Mouse (Mus musculus): ENCODE measurements at regions not wholly inside any gene's neighbourhood (a gene's known extent, or its start where the extent isn't known, plus 50 kb on each side); places are given as distances from the start of the nearest gene placed in this dataset.

GRCm38 (mm10) chr15:62568788-62569713 lies 1275.9 kb downstream of the Gsdmc2 start:
- ATAC-seq (replicated peaks; ENCODE audit: low FRiP score, poor library complexity, severe bottlenecking), result no peak

DNA sequence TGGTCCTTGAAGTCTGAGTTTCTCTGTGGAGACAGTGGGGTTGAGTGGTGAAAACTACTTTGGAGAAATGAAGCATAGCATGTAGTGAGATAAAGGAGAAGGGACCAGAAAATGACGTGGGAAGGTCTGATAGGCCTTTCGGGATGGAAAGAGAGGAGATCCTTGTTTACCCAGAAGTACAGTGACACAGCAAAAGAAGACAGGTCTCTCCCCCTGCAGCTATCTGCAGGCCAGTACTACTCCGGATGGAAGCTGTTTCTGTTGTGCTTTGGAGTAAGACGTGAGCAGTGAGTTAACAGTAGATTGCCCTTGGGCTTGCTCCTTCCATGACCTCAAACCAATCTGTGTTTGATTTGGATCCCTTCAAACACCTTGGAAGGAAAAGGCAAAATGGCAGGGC lies 1277.5 kb downstream of the Gsdmc2 start:
- ATAC-seq (replicated peaks; ENCODE audit: low FRiP score, poor library complexity, severe bottlenecking), result no peak

GRCm38 (mm10) chr15:62566106-62566511 lies 1278.9 kb downstream of the Gsdmc2 start:
- ATAC-seq (replicated peaks; ENCODE audit: low FRiP score, poor library complexity, severe bottlenecking), result no peak

GRCm38 (mm10) chr15:62533233-62533632 lies 1311.7 kb downstream of the Gsdmc2 start:
- ATAC-seq (replicated peaks; ENCODE audit: low FRiP score, poor library complexity, severe bottlenecking), result no peak

DNA sequence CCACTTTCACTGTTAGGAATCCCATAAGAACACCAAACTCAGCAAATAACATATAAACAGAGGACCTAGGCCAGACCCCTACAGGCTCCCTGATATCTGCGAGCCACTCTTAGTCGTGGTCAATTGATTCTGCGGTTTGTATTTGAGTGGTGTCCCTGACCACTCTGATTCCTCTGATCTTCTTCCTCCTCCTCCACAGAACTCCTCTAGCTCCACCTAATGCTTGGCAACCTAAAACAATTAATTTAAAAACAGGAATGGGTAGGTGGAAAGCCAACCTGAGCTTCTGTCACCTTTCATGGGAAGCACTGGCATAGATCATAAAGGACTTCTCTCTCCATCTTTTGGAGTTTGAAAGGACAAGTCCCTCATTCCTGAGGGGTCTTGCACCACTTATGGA lies 1316.0 kb downstream of the Gsdmc2 start:
- ATAC-seq (replicated peaks; ENCODE audit: low FRiP score, poor library complexity, severe bottlenecking), result no peak

- ATAC-seq (replicated peaks; ENCODE audit: low FRiP score, poor library complexity, severe bottlenecking), result no peak
These were observed 1320.3 kb downstream of the Gsdmc2 start for GRCm38 (mm10) chr15:62524628-62525027.

DNA sequence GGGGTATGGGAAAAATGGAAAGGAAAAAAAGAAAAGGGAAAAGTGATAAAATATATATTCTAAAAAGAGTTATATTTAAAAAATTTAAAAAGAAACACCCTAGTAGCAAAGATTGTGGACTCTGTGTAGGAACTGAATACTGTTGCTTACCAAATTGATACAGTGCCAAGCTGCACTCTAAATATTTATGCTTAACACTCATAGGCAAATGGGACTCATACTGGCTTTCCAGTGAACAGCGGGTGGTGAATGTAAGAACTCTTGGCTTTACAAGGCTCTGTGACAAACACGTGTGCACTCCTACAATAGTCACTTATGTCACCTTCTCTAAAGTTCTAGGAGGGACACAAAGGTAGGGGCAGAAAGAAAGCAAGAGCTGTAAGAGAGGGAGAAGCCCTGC lies 1320.8 kb downstream of the Gsdmc2 start:
- no peak for ATAC-seq (replicated peaks; ENCODE audit: low FRiP score, poor library complexity, severe bottlenecking)

- ATAC-seq (replicated peaks; ENCODE audit: low FRiP score, poor library complexity, severe bottlenecking), result no peak
These were observed 1331.5 kb downstream of the Gsdmc2 start for GRCm38 (mm10) chr15:62513462-62513861.

DNA sequence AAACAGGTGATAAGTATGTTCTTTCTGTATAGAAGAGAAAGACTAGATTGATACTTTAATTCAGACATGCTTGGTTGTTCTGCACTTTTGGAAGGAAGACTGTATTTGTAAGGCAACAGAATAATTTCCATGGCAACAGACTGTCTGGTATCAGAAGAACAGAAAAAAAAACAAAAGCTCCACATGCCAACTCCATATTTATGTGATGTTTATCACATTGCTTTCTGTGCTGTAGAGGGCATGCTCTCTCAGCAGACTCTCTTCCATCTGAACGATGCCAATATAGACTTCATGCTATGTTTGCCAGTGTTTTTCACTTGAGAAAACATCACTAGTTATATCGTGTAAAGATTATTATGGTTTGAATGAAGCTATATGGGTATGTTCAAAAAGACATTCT lies 1333.5 kb downstream of the Gsdmc2 start:
- no peak for ATAC-seq (replicated peaks; ENCODE audit: low FRiP score, poor library complexity, severe bottlenecking)

GRCm38 (mm10) chr15:62503866-62504265 lies 1341.1 kb downstream of the Gsdmc2 start:
- ATAC-seq (replicated peaks; ENCODE audit: low FRiP score, poor library complexity, severe bottlenecking), result no peak

DNA sequence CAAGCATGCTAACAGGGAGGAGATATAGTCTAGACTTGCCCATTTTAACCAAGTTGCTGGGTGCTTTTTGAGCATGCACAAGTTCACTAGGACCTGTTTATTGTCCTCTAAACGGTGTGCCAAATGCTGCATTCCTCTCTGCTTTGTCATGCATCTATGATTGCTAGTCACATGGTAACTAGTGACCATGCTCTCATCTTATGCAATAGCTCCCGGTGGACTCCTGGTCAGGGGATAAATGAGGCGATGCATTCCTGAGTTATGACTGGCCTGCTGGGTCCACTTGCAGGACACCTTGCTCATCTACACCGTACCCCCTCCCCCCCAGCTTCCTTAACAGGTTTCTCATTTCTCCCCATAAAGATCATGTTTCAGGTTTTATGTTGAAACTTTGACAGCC lies 1344.0 kb downstream of the Gsdmc2 start:
- ATAC-seq (replicated peaks; ENCODE audit: low FRiP score, poor library complexity, severe bottlenecking), result no peak

DNA sequence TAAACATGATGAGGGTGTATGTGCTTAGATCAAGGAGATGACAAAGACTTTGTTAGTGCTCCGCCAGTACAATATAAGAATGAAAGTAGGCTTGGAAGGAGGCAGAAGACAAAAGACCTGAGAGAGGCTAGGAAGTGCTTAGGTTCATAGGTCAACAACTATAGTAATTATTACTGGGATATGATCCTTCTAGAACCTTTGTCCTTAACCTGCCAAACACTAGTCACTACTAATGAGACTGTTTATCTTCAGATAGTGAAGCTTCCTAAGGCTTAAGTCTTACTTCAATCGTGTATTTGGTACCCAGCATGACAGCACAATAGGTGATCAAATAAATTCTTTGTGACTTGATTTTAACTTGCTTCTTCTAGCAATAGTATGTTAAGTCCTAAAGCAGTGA lies 1344.5 kb downstream of the Gsdmc2 start:
- ATAC-seq (replicated peaks; ENCODE audit: low FRiP score, poor library complexity, severe bottlenecking), result no peak

DNA sequence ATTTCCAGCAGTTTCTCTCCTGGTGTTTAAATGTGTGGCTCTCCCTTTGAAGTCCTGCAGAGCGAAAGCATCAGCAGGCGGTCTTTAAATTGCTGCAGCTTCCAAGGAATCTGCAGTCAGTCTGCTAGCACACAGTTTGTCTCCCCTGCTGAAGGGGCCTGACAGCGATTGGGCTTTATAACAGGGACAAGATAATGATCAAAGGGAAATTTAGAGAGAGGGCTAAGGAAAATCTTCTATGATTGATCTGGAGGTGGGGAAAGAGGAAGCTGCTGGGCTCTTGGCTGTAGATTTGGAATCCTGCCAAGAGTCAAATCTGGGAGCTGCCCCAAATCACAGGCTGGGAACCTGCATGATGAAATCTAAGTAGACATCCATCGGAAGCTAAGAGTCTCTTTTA lies 1348.8 kb downstream of the Gsdmc2 start:
- no peak for ATAC-seq (replicated peaks; ENCODE audit: low FRiP score, poor library complexity, severe bottlenecking)

DNA sequence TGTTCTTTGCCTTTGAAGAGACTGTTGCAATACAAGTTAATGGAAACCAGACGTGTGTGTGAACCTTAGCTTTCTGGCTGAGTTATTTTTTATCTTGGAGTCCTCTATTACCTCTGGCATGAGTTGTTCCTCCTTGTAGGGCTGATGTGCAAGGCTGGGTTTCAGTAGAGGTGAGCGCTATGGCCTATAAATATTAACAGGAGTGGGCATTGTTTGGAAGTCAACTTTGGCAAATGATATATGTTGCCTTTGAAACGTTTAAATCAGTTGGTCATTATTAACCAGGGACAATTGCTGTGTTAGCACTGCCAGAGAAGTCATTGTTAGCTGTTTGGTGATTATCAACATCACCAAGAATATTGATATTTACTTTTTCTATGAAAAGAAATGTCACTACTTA lies 1352.6 kb downstream of the Gsdmc2 start:
- ATAC-seq (replicated peaks; ENCODE audit: low FRiP score, poor library complexity, severe bottlenecking), result no peak

- no peak for ATAC-seq (replicated peaks; ENCODE audit: low FRiP score, poor library complexity, severe bottlenecking)
These were observed 1354.4 kb downstream of the Gsdmc2 start for GRCm38 (mm10) chr15:62490548-62490947.

DNA sequence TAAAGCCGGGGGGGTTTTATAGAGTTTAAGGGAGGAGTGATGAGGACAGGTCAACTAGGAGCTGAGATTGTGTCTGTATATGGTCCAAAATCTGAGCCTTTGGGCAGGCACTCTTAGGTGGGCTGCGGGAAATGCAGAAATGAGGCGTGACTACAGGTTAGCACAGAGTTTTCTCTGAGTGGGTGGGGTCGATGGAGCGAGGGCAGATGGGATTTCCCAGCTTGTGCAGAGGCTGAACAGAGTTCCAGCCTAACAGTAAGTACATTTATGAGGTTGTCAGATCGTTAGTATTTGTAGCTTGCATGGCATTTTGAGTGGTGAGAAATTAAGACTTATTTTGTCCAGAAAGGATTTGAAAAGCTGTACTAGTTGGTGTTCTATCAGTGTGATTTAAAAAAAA lies 1358.4 kb downstream of the Gsdmc2 start:
- ATAC-seq (replicated peaks; ENCODE audit: low FRiP score, poor library complexity, severe bottlenecking), result no peak

DNA sequence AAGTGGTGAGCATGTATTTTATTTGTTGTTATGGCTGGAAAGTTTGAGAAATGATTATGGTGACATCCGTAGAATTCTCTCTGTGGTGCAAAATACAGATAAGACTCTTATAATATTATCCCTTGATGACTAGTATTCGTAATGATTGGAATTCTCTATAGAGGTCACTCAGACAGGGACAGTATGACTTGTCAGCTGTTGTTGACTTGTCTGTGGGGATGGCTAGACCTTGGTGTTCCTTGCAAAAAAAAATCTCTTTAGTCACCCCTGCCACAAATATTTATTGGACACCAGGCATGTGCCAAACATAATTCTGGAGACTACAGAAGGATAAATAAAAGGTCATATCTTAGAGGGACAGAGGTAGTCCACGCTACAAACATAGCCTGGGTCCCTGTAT lies 1360.6 kb downstream of the Gsdmc2 start:
- ATAC-seq (replicated peaks; ENCODE audit: low FRiP score, poor library complexity, severe bottlenecking), result no peak

DNA sequence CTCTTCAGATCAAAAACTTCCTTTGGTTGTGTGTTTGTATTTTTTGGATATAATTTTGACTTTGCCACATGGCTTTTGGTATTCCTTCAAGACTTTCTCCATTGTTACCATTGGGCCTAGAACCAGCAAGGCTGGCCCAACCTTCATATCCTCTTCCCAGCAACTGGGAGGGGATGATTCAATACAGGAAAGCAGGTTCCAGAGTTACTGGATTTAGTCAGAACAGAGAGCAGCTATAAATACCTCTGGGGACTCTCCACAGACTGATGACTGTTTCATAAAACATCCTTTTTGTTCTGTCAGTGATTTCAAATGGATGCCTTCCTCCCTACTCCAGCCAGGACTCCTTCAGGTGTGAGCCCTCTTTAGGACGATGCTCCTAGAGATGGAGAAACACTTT lies 1361.4 kb downstream of the Gsdmc2 start:
- no peak for ATAC-seq (replicated peaks; ENCODE audit: low FRiP score, poor library complexity, severe bottlenecking)

DNA sequence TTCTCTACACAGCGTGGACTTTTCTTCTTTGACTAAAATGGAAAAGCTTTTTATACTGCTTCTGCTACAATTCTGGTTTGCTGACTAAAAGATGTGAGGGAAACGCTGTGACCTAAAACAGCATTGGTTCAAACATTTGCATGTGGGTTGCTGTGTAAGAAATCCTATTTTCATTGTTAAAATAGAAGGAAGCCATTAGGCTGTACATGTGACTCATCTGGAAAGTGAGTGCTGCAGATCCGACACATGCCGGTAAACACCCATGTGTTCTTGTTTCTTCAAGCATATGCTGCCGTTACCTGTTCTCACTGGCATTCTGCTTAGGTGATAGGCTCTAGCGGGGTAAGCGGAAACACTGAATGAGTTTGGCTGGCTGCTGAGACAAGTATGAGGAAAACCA lies 1362.6 kb downstream of the Gsdmc2 start:
- ATAC-seq (replicated peaks; ENCODE audit: low FRiP score, poor library complexity, severe bottlenecking), result no peak

- ATAC-seq (replicated peaks; ENCODE audit: low FRiP score, poor library complexity, severe bottlenecking), result no peak
These were observed 1367.2 kb downstream of the Gsdmc2 start for GRCm38 (mm10) chr15:62477779-62478178.

DNA sequence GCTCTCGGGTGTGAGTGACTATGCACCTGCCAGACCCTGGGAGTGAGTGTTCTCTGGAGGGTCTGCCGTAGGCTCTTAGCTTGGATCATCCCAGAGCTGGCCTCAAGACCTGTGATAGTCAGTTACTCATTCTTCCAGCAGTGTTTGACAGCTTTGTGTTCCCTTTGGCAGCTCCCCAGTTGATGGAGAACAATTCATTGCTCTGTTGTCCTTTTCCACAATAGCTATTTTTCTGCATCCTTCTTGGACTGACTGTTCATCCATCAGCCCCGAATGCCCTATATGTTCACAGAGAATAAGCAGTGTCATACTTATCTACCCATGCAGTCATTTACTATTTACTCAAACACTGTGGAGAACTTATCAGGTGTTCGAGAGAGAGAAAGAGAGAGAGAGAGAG lies 1368.5 kb downstream of the Gsdmc2 start:
- ATAC-seq (replicated peaks; ENCODE audit: low FRiP score, poor library complexity, severe bottlenecking), result no peak

All from erythroblast, adult 5-6 weeks (primary cell).